Mouse (Mus musculus): ENCODE results near the gene Rundc3a. TPM values are rescaled to one million over a fixed set of nuclear protein-coding genes. Genes with fewer than 3 reads are reported as not detected.

Gene Rundc3a
- total RNA-seq, 2 experiments from 2014 or later: 0.29 to 0.32 TPM

- DNase-seq: no peak
- intact Hi-C loops (cut with DNase I): no loop called here
Observed at GRCm38 (mm10) chr11:102392441-102393237, 564 bp upstream of the Rundc3a start.

- intact Hi-C loops (cut with DNase I): no loop called here
- no peak for DNase-seq
Observed at GRCm38 (mm10) chr11:102393719-102394420, 667 bp downstream of the Rundc3a start.

DNA sequence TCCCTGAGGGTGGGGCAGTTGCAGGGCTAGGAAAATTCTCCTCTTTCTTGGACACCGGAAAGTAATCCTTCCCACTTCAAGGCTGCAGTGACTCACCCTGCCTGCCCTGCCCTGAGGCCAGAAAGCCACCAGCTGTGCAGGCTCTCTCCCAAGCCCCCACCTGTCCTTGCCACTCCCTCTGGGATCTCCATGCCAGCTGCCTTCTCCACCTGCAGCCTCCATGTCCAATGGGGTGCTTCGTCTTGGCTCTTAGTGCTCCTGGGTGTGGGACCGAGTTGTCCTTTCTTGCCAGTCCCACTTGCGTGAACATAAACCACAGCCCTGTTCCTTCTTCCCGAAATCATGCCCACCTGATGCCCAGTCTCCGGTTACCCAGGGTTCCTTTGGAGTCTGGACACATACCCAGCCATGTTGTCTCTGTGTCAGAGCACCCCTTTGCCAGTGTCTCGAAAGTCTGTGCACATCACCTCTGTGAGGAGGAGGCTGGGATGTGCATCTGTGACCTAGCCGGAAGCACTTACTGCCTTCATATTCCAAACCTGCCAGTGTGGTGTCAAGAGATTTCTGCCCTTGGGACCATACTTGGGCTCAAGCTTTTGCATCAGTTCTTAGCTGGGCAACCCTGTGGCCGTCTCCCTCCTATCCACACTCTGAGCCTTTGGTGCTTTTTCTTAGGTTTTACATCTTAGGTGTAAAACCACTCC is 1.4 kb downstream of the Rundc3a start:
- intact Hi-C loops (cut with DNase I): no loop called here
- no peak for DNase-seq

GRCm38 (mm10) chr11:102395250-102395649 is 2.0 kb downstream of the Rundc3a start:
- intact Hi-C loops (cut with DNase I): no loop called here
- DNase-seq: no peak

GRCm38 (mm10) chr11:102396263-102396662 is 3.1 kb downstream of the Rundc3a start:
- intact Hi-C loops (cut with DNase I): no loop called here
- DNase-seq: no peak

- intact Hi-C loops (cut with DNase I): no loop called here
- DNase-seq: no peak
Observed at GRCm38 (mm10) chr11:102396671-102397141, 3.5 kb downstream of the Rundc3a start.

- intact Hi-C loops (cut with DNase I): no loop called here
- DNase-seq: peak; percentile 62 to 72
Observed at GRCm38 (mm10) chr11:102398007-102398825, 5.0 kb downstream of the Rundc3a start.

- no peak for DNase-seq
- intact Hi-C loops (cut with DNase I): no loop called here
Observed at GRCm38 (mm10) chr11:102399107-102399506, 5.9 kb downstream of the Rundc3a start.

GRCm38 (mm10) chr11:102399610-102400072 is 6.4 kb downstream of the Rundc3a start:
- intact Hi-C loops (cut with DNase I): no loop called here
- peak; percentile 31 to 37 for DNase-seq

DNA sequence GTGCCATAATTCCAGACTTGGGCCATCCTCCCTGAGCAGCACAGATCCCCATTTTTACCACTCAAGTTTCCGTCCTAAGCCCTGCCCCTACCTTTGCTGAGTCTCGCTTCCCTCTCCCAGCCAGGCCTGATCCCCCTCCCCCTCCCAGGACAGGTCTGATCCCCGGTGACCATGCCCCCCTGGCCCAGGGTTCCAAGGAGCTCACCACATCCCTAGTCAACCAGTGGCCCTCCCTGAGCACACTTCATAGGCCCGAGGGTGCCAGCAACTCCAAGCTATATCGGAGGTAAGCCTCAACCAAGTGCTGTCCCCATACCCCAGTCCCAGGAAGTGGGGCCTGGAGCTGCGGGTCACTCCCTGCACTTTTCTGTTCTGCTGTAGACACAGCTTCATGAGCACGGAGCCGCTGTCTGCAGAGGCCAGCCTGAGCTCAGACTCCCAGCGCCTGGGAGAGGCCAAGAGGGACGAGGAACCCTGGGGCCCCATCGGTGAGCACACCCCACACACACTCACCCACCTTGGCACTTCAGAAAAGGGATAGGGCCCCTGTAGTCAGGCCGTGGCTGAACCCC is 7.4 kb downstream of the Rundc3a start:
- no peak for DNase-seq
- intact Hi-C loops (cut with DNase I): no loop called here

DNA sequence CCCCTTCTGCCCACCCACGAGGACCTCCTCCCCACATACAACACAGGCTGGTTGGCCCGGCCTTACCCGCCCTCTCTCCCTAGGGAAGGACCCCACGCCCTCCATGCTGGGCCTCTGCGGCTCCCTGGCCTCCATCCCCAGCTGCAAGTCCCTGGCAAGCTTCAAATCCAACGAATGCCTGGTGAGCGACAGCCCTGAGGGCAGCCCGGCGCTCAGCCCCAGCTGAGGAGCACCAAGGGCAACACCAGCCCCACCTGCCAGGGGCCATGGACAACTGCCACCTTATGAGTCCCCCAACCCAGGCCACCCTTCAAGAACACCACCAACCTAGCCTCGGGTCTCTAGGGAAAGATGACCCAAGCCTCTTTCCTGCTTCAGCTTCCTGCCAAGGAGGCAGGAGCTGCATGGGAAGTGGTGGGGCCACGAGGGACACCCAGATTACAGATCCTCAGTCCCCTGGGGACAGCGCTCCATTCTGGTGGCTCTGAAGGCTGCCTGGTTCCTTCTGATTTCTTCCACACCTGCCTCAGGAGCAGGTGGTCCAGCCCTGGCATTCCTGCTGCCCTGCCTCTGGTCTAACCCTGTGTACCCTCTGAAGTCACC is 8.8 kb downstream of the Rundc3a start:
- intact Hi-C loops (cut with DNase I): no loop called here

GRCm38 (mm10) chr11:102403657-102404056 is 10.5 kb downstream of the Rundc3a start:
- no peak for DNase-seq
- intact Hi-C loops (cut with DNase I): no loop called here

More for the DNA sequence above, 8.8 kb downstream of the Rundc3a start:
- no peak for DNase-seq

DNA sequence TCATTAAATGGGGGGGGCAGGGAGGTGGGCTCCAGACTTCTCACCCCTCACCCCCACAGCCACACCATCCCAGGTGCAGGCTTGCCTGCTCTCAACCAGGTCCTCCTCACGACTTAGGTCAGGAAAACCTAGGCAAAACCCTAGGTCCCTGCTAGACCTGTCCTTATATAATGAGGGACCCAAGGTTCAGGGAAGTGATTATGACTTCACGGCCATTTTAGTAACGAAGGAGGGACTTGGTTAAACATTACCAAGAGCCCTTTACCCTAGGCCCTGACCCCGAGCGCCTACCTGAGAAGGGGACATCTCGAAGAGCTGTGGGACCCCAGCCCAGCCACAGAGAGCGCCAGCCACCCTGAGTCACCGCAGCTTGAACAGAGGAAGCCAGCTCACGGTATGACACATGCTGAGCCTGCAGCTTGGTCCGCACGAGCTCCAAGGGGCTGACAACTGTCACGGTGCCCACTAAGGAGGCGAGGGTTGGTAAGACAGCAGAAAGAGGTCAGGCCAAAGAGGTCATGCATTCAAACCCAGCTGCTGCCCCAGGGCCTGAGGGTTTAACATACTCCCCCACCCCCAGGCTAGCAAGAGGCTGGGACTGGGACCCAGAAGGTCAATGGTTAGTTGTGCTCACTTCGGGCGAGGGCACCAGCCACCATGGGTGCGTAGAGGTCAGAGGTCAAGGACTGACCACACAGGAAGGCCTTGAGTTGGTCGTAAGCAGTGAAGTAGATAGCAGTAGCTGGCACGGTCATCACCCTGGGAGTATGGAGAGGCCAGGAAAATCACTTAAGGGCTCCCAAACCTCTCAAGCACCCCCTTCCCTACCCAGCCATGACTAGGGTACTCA is 11.2 kb downstream of the Rundc3a start:
- no peak for DNase-seq

GRCm38 (mm10) chr11:102405544-102406285 is 12.5 kb downstream of the Rundc3a start:
- intact Hi-C loops (cut with DNase I): no loop called here
- no peak for DNase-seq

More for the DNA sequence above, 11.2 kb downstream of the Rundc3a start:
- intact Hi-C loops (cut with DNase I): no loop called here

- no peak for DNase-seq
- intact Hi-C loops (cut with DNase I): no loop called here
Observed at GRCm38 (mm10) chr11:102406401-102406800, 13.2 kb downstream of the Rundc3a start.

DNA sequence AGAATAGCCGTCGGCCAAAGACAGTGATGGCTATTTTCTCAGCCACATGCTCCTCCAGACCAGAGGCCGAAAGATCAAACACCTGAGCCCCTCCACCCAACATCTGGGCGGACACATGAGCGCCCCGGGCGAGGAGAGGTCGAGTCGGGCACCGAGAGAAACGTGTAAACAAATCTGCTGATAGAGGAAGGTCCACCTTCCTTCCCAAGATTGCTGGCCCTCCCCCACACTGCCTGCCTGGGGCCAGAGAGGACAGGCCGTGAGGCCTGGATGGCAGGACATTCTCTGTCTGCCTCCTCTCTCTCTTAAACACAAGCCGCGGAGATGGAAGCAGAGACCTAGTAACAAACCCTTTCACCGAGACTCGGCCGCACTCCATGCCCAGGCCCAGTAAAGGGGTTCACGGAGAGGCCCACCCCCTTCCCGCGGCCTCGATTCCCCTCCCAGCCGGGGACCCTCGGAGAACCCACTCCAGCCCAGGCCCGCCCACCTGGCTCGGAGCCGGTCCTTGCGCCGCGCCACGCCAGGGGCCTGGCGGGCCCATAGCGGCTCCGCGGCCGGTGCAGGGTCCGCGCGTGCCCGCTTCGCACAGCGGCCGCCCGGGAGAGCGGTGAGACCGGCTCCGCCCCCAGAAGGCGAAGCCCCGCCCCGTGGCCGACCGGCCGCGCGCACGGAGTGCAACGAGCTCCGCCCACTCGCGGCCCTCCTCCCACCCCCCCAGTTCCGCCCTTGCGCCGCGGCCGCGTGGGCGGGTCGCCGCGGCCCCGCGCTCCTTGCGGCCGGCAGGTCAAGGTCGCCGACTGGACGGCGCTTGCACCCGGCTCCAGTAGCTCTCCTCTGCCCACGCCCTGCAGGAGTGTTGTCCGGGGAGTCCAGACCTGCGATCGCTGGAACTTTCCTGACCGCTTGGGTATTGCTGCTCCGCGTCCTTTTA is 14.0 kb downstream of the Rundc3a start:
- intact Hi-C loops (cut with DNase I): loop anchor here (1.0 kb wide), 1 partner anchor 91 kb away; no protein-coding TSS in a partner anchor
- DNase-seq: peak; percentile 95

- intact Hi-C loops (cut with DNase I): loop anchor here (1.0 kb wide), 1 partner anchor 92 kb away; no protein-coding TSS in a partner anchor
- no peak for DNase-seq
Observed at GRCm38 (mm10) chr11:102407834-102408215, 14.6 kb downstream of the Rundc3a start, which contains the start of gene Slc25a39. Gene Slc25a39 (minus strand): TSS chr11:102407946.

Data from heart, postnatal 10 days (tissue).